Mouse (Mus musculus): ENCODE measurements around the gene Krtap16-1. TPM values are rescaled to one million over a fixed set of nuclear protein-coding genes. Genes with fewer than 3 reads are reported as not detected.

The Krtap16-1 gene
- polyA plus RNA-seq, 1 experiment from 2014 or later: not detected

GRCm38 (mm10) chr11:99935991-99936390 lies 50.4 kb downstream of the Krtap16-1 start, which contains the start of gene Krtap31-2:
Krtap31-2 (plus strand) TSS chr11:99936291.
- ATAC-seq: no peak
- no peak within 1 kb of the TSS for H3K9ac ChIP-seq (replicated peaks)
- no peak within 1 kb of the TSS for H3K27ac ChIP-seq
- no peak within 1 kb of the TSS for H3K4me2 ChIP-seq (replicated peaks)
- no peaks in the 10 kb centered on the region for H3K27me3 ChIP-seq
- no peaks in the 10 kb centered on the region for H3K4me1 ChIP-seq (replicated peaks)
- no peak within 1 kb of the TSS for H3K4me3 ChIP-seq (replicated peaks)
- no peaks in the 10 kb centered on the region for H3K36me3 ChIP-seq
- WGBS: 93% methylated on average over 1 of the region's 1 CpGs
- no peaks in the 10 kb centered on the region for H3K9me3 ChIP-seq

Other genes starting within 250 kb of the Krtap16-1 start
- gene Gm11595, start 213.7 kb downstream of the Krtap16-1 start, polyA plus RNA-seq (2015; fragmentation: Nextera tagmentation; extraction: Ambion mirVana): not detected in 2 replicates
- gene Krtap4-8, start 205.9 kb downstream of the Krtap16-1 start, polyA plus RNA-seq (2015; fragmentation: Nextera tagmentation; extraction: Ambion mirVana): not detected in 2 replicates
- gene Krtap4-9, start 201.4 kb downstream of the Krtap16-1 start, polyA plus RNA-seq (2015; fragmentation: Nextera tagmentation; extraction: Ambion mirVana): not detected in 2 replicates
- gene Gm11596, start 193.1 kb downstream of the Krtap16-1 start, polyA plus RNA-seq (2015; fragmentation: Nextera tagmentation; extraction: Ambion mirVana): not detected in 2 replicates
- gene Gm11569, start 187.7 kb downstream of the Krtap16-1 start, polyA plus RNA-seq (2015; fragmentation: Nextera tagmentation; extraction: Ambion mirVana): not detected in 2 replicates
- not detected in 2 replicates for gene Gm11554, start 182.2 kb downstream of the Krtap16-1 start, polyA plus RNA-seq (2015; fragmentation: Nextera tagmentation; extraction: Ambion mirVana)
- gene Krtap4-13, start 176.7 kb downstream of the Krtap16-1 start, polyA plus RNA-seq (2015; fragmentation: Nextera tagmentation; extraction: Ambion mirVana): not detected in 2 replicates
- not detected in 2 replicates for gene Gm11564, start 170.9 kb downstream of the Krtap16-1 start, polyA plus RNA-seq (2015; fragmentation: Nextera tagmentation; extraction: Ambion mirVana)
- not detected in 2 replicates for gene 2300003K06Rik, start 148.5 kb downstream of the Krtap16-1 start, polyA plus RNA-seq (2015; fragmentation: Nextera tagmentation; extraction: Ambion mirVana)
- not detected in 2 replicates for gene Krtap4-16, start 135.0 kb downstream of the Krtap16-1 start, polyA plus RNA-seq (2015; fragmentation: Nextera tagmentation; extraction: Ambion mirVana)
- gene Gm11568, start 128.7 kb downstream of the Krtap16-1 start, polyA plus RNA-seq (2015; fragmentation: Nextera tagmentation; extraction: Ambion mirVana): not detected in 2 replicates
- not detected in 2 replicates for gene Gm11559, start 122.1 kb downstream of the Krtap16-1 start, polyA plus RNA-seq (2015; fragmentation: Nextera tagmentation; extraction: Ambion mirVana)
- gene Krtap9-1, start 113.2 kb downstream of the Krtap16-1 start, polyA plus RNA-seq (2015; fragmentation: Nextera tagmentation; extraction: Ambion mirVana): not detected in 2 replicates
- not detected in 2 replicates for gene Gm11567, start 107.4 kb downstream of the Krtap16-1 start, polyA plus RNA-seq (2015; fragmentation: Nextera tagmentation; extraction: Ambion mirVana)
- not detected in 2 replicates for gene Krtap31-1, start 78.7 kb downstream of the Krtap16-1 start, polyA plus RNA-seq (2015; fragmentation: Nextera tagmentation; extraction: Ambion mirVana)
- not detected in 2 replicates for gene Gm11565, start 71.8 kb downstream of the Krtap16-1 start, polyA plus RNA-seq (2015; fragmentation: Nextera tagmentation; extraction: Ambion mirVana)
- gene Krtap31-2, start 50.3 kb downstream of the Krtap16-1 start, polyA plus RNA-seq (2015; fragmentation: Nextera tagmentation; extraction: Ambion mirVana): not detected in 2 replicates
- not detected in 2 replicates for gene Krtap9-5, start 38.1 kb downstream of the Krtap16-1 start, polyA plus RNA-seq (2015; fragmentation: Nextera tagmentation; extraction: Ambion mirVana)
- gene Krtap29-1, start 7.5 kb downstream of the Krtap16-1 start, polyA plus RNA-seq (2015; fragmentation: Nextera tagmentation; extraction: Ambion mirVana): not detected in 2 replicates
- gene Krtap17-1, start 7.4 kb upstream of the Krtap16-1 start, polyA plus RNA-seq (2015; fragmentation: Nextera tagmentation; extraction: Ambion mirVana): 0.28 and 0.37 TPM in 2 replicates
- gene Krt33a, start 29.6 kb upstream of the Krtap16-1 start, polyA plus RNA-seq (2015; fragmentation: Nextera tagmentation; extraction: Ambion mirVana): not detected in 2 replicates
- gene Krt33b, start 43.3 kb upstream of the Krtap16-1 start, polyA plus RNA-seq (2015; fragmentation: Nextera tagmentation; extraction: Ambion mirVana): not detected in 2 replicates
- gene Krt34, start 55.0 kb upstream of the Krtap16-1 start, polyA plus RNA-seq (2015; fragmentation: Nextera tagmentation; extraction: Ambion mirVana): not detected in 2 replicates
- not detected in 2 replicates for gene Krt31, start 64.0 kb upstream of the Krtap16-1 start, polyA plus RNA-seq (2015; fragmentation: Nextera tagmentation; extraction: Ambion mirVana)
- gene Krt32, start 101.6 kb upstream of the Krtap16-1 start, polyA plus RNA-seq (2015; fragmentation: Nextera tagmentation; extraction: Ambion mirVana): not detected in 2 replicates
- gene Krt35, start 109.6 kb upstream of the Krtap16-1 start, polyA plus RNA-seq (2015; fragmentation: Nextera tagmentation; extraction: Ambion mirVana): not detected in 2 replicates
- not detected in 2 replicates for gene Krt36, start 119.0 kb upstream of the Krtap16-1 start, polyA plus RNA-seq (2015; fragmentation: Nextera tagmentation; extraction: Ambion mirVana)
- 0.22 TPM in 1 of 2 replicates, not detected in the other for gene Krt13, start 135.0 kb upstream of the Krtap16-1 start, polyA plus RNA-seq (2015; fragmentation: Nextera tagmentation; extraction: Ambion mirVana)
- gene Krt15, start 149.3 kb upstream of the Krtap16-1 start, polyA plus RNA-seq (2015; fragmentation: Nextera tagmentation; extraction: Ambion mirVana): 0.41 and 0.98 TPM in 2 replicates
- 0.86 and 1.4 TPM in 2 replicates for gene Krt19, start 162.1 kb upstream of the Krtap16-1 start, polyA plus RNA-seq (2015; fragmentation: Nextera tagmentation; extraction: Ambion mirVana)
- gene Krt9, start 206.6 kb upstream of the Krtap16-1 start, polyA plus RNA-seq (2015; fragmentation: Nextera tagmentation; extraction: Ambion mirVana): not detected in 2 replicates
- gene Krt14, start 221.0 kb upstream of the Krtap16-1 start, polyA plus RNA-seq (2015; fragmentation: Nextera tagmentation; extraction: Ambion mirVana): 0.15 and 0.22 TPM in 2 replicates

All from midbrain, embryonic 13.5 days (tissue).